Mouse (Mus musculus): ENCODE results near the gene Gm17304. TPM values are rescaled to one million over a fixed set of nuclear protein-coding genes. Genes with fewer than 3 reads are reported as not detected.

Gm17304 gene
- polyA plus RNA-seq (2015; fragmentation: Nextera tagmentation; extraction: Ambion mirVana), result not detected in 2 replicates

GRCm38 (mm10) chr5:106608798-106609197 lies at the start of gene Gm17304:
Gene Gm17304 (plus strand): TSS chr5:106609098.
- Histone ChIP-seq H3K27ac (no peak within 1 kb of the TSS), H3K27me3 (ENCODE audit: insufficient read depth, low read length) (no peaks in the 10 kb centered on the region), H3K36me3 (ENCODE audit: insufficient read depth, low read length) (0 out of 2 replicates have a peak, but pooled peaks cover 4% of the 10 kb centered on the region), H3K9me3 (replicated peaks; ENCODE audit: low read length) (no peaks in the 10 kb centered on the region), H3K9ac (ENCODE audit: low read depth, low read length) (no peak within 1 kb of the TSS), H3K4me2 (ENCODE audit: low read length) (no peak within 1 kb of the TSS), H3K4me3 (replicated peaks; ENCODE audit: low read depth, low read length) (no peak within 1 kb of the TSS), H3K4me1 (replicated peaks; ENCODE audit: insufficient read depth, low read length) (no peaks in the 10 kb centered on the region)
- WGBS, result 89% methylated on average over 4 of the region's 4 CpGs
- no peak for ATAC-seq (replicated peaks; ENCODE audit: low FRiP score, low read depth)
- no peak for TF ChIP-seq CTCF (IDR thresholded peaks at IDR 0.05; ENCODE audit: low read depth)
- DNase-seq (ENCODE audit: low spot score), result no peak

DNA sequence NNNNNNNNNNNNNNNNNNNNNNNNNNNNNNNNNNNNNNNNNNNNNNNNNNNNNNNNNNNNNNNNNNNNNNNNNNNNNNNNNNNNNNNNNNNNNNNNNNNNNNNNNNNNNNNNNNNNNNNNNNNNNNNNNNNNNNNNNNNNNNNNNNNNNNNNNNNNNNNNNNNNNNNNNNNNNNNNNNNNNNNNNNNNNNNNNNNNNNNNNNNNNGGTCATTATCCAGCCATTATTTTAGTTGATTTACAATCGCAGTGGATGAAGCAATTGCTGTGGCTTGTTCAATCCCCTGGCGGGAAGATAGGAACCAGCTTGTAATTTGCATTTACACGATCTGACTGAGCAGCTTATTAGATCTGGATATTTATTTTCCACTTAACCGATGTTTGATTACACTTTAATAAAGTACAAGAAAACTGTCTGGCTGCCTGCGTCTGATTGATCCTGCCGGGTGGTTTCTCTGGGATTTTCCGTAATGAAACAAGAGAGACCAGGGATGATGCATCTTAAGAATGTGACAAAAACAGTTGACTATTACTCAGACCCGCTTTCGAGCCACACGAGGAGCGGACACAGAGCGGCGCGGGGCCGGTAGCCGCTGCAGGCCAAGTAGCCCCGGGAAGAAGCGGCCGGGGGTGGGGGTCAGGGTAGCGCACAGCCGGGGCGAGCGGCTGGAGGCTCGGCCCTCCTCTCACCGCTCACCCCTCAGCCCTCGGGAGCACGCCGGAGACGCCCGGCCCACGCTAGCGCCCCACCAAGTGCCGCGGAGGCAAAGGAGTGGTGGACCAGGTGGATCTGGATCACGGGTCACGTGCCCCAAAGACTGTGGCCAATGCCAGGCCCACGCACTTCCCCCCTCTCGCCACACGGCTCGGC lies 48.0 kb upstream of the Gm17304 start:
- peaks cover 6% of the 10 kb centered on the region; the same call in 1 of the 2 replicates for H3K4me1 ChIP-seq (replicated peaks; ENCODE audit: insufficient read depth, low read length)
- peak overlapping the region; percentile 44 for H3K4me2 ChIP-seq (ENCODE audit: low read length)
- no peaks in the 10 kb centered on the region for H3K36me3 ChIP-seq (ENCODE audit: insufficient read depth, low read length)
- no peak for TF ChIP-seq CTCF (IDR thresholded peaks at IDR 0.05; ENCODE audit: low read depth)
- 3% methylated on average over 35 of the region's 40 CpGs for WGBS
- ATAC-seq (replicated peaks; ENCODE audit: low FRiP score, low read depth) (no peak), DNase-seq (ENCODE audit: low spot score) (no peak)
- no peak overlapping the region for H3K9ac ChIP-seq (ENCODE audit: low read depth, low read length)
- H3K9me3 ChIP-seq (replicated peaks; ENCODE audit: low read length), result no peaks in the 10 kb centered on the region
- H3K4me3 ChIP-seq (replicated peaks; ENCODE audit: low read depth, low read length), result peak overlapping the region; percentile 22
- H3K27me3 ChIP-seq (ENCODE audit: insufficient read depth, low read length), result peaks cover 80% of the 10 kb centered on the region
- H3K27ac ChIP-seq, result no peak overlapping the region

GRCm38 (mm10) chr5:106561499-106561822 lies 47.4 kb upstream of the Gm17304 start:
- no peak for ATAC-seq (replicated peaks; ENCODE audit: low FRiP score, low read depth)

DNA sequence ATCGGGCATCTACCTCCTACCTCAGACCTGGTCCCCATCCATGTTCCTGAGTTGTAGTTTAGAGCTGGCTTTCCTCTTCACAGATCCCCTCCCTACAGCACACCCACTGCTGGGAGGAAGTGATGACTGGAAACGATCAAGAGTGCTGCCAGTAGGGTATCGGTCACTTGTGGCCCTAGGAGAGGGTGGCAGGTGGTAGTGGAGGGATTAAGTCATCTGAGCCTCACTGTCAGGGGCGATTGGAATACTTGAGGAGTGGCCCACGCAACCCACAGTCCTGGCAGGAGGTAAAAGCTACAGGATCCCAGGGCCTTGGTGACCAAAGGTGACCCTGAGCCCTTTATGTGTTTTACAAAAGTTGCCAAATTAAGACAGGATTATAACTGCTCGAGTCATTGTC lies 42.9 kb upstream of the Gm17304 start:
- no peak for TF ChIP-seq CTCF (IDR thresholded peaks at IDR 0.05; ENCODE audit: low read depth)
- H3K36me3 ChIP-seq (ENCODE audit: insufficient read depth, low read length), result no peaks in the 10 kb centered on the region
- no peak for ATAC-seq (replicated peaks; ENCODE audit: low FRiP score, low read depth)
- H3K4me2 ChIP-seq (ENCODE audit: low read length), result no peak overlapping the region
- H3K27ac ChIP-seq, result no peak overlapping the region
- peaks cover 3% of the 10 kb centered on the region; the same call in 1 of the 2 replicates for H3K4me1 ChIP-seq (replicated peaks; ENCODE audit: insufficient read depth, low read length)
- H3K9me3 ChIP-seq (replicated peaks; ENCODE audit: low read length), result no peaks in the 10 kb centered on the region
- H3K27me3 ChIP-seq (ENCODE audit: insufficient read depth, low read length), result peaks cover 50% of the 10 kb centered on the region
- no peak overlapping the region for H3K4me3 ChIP-seq (replicated peaks; ENCODE audit: low read depth, low read length)
- H3K9ac ChIP-seq (ENCODE audit: low read depth, low read length), result no peak overlapping the region
- WGBS, result 43% methylated on average over 6 of the region's 6 CpGs
- no peak for DNase-seq (ENCODE audit: low spot score)

More at GRCm38 (mm10) chr5:106561499-106561822, 47.4 kb upstream of the Gm17304 start:
- H3K9me3 ChIP-seq (replicated peaks; ENCODE audit: low read length), result no peaks in the 10 kb centered on the region
- peak overlapping the region; percentile 44 for H3K4me2 ChIP-seq (ENCODE audit: low read length)
- no peak overlapping the region for H3K9ac ChIP-seq (ENCODE audit: low read depth, low read length)
- 7% methylated on average over 8 of the region's 8 CpGs for WGBS
- H3K36me3 ChIP-seq (ENCODE audit: insufficient read depth, low read length), result no peaks in the 10 kb centered on the region
- peaks cover 78% of the 10 kb centered on the region for H3K27me3 ChIP-seq (ENCODE audit: insufficient read depth, low read length)
- H3K4me3 ChIP-seq (replicated peaks; ENCODE audit: low read depth, low read length), result no peak overlapping the region; the same call in 1 of the 2 replicates
- no peak for DNase-seq (ENCODE audit: low spot score)
- peaks cover 6% of the 10 kb centered on the region; the same call in 1 of the 2 replicates for H3K4me1 ChIP-seq (replicated peaks; ENCODE audit: insufficient read depth, low read length)
- TF ChIP-seq CTCF (IDR thresholded peaks at IDR 0.05; ENCODE audit: low read depth), result no peak
- H3K27ac ChIP-seq, result no peak overlapping the region

GRCm38 (mm10) chr5:106573742-106574559 lies 34.9 kb upstream of the Gm17304 start:
- Histone ChIP-seq H3K9ac (ENCODE audit: low read depth, low read length) (peak overlapping the region; percentile 55), H3K27ac (no peak overlapping the region), H3K27me3 (ENCODE audit: insufficient read depth, low read length) (peaks cover 16% of the 10 kb centered on the region), H3K4me3 (replicated peaks; ENCODE audit: low read depth, low read length) (peak overlapping the region; percentile 47), H3K4me1 (replicated peaks; ENCODE audit: insufficient read depth, low read length) (peaks cover 7% of the 10 kb centered on the region; the same call in 1 of the 2 replicates), H3K36me3 (ENCODE audit: insufficient read depth, low read length) (no peaks in the 10 kb centered on the region), H3K4me2 (ENCODE audit: low read length) (peak overlapping the region; percentile 97), H3K9me3 (replicated peaks; ENCODE audit: low read length) (no peaks in the 10 kb centered on the region)
- ATAC-seq (replicated peaks; ENCODE audit: low FRiP score, low read depth) (peak; percentile 76), DNase-seq (ENCODE audit: low spot score) (no peak)
- TF ChIP-seq CTCF (IDR thresholded peaks at IDR 0.05; ENCODE audit: low read depth), result no peak
- WGBS, result 6% methylated on average over 55 of the region's 55 CpGs

GRCm38 (mm10) chr5:106574560-106574946 lies 34.3 kb upstream of the Gm17304 start:
- H3K36me3 ChIP-seq (ENCODE audit: insufficient read depth, low read length), result no peaks in the 10 kb centered on the region
- peak; percentile 87 for DNase-seq (ENCODE audit: low spot score)
- peak overlapping the region; percentile 55 for H3K9ac ChIP-seq (ENCODE audit: low read depth, low read length)
- peak; percentile 60 for TF ChIP-seq CTCF (IDR thresholded peaks at IDR 0.05; ENCODE audit: low read depth)
- H3K4me2 ChIP-seq (ENCODE audit: low read length), result peak overlapping the region; percentile 97
- no peaks in the 10 kb centered on the region for H3K9me3 ChIP-seq (replicated peaks; ENCODE audit: low read length)
- WGBS, result under 1% methylated on average over 42 of the region's 45 CpGs
- no peak overlapping the region for H3K27ac ChIP-seq
- H3K4me3 ChIP-seq (replicated peaks; ENCODE audit: low read depth, low read length), result peak overlapping the region; percentile 47
- peaks cover 7% of the 10 kb centered on the region; the same call in 1 of the 2 replicates for H3K4me1 ChIP-seq (replicated peaks; ENCODE audit: insufficient read depth, low read length)
- H3K27me3 ChIP-seq (ENCODE audit: insufficient read depth, low read length), result peaks cover 16% of the 10 kb centered on the region
- ATAC-seq (replicated peaks; ENCODE audit: low FRiP score, low read depth), result peak; percentile 91

Data from kidney, postnatal 0 days (tissue).